Mouse (Mus musculus) monocyte, adult 5-6 weeks (primary cell): ENCODE data around the gene Prkn. TPM values are rescaled to one million over a fixed set of nuclear protein-coding genes. Genes with fewer than 3 reads are reported as not detected.

Experiments used
- ATAC-seq: fragments of 153-309, 156-312 bp; replicated peaks from 2 replicates; pipeline ENCODE4 v1.8.0; 2017; ENCODE audit warnings: mild to moderate bottlenecking; ENCODE audit not compliant: low TSS enrichment, insufficient number of reproducible peaks, severe bottlenecking, poor library complexity, low FRiP score
- total RNA-seq: library from RNA; stranded (forward); fragments of 200-1000, 200-491, 200-594 nt; gene quantifications from 3 replicates; pipeline ENCODE4 v1.2.3, GENCODE M21; 2017

Prkn gene
- total RNA-seq, 1 experiment from 2014 or later, result not detected

GRCm38 (mm10) chr17:11887591-11888205 lies 1047.5 kb downstream of the Prkn start:
- no peak for ATAC-seq

DNA sequence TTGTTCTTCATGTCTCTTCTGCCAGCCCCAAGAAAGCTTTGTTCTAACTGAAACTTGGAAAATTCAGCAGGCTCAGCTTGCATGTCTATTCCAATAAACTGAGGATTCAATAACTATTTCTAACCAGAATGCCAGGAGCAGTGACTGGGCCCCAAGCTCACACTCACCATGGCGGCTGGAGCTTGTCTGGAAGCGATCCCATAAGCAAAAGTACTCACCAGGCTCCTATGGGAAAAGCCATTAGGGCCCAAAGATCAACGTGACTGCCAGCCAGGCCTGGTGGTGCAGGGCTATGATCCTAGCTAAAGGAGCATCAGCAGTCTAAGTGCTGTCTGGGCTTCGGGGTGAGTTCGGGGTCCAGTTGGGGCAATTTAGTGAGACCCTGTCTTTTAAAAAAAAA lies 1048.6 kb downstream of the Prkn start:
- ATAC-seq, result no peak

DNA sequence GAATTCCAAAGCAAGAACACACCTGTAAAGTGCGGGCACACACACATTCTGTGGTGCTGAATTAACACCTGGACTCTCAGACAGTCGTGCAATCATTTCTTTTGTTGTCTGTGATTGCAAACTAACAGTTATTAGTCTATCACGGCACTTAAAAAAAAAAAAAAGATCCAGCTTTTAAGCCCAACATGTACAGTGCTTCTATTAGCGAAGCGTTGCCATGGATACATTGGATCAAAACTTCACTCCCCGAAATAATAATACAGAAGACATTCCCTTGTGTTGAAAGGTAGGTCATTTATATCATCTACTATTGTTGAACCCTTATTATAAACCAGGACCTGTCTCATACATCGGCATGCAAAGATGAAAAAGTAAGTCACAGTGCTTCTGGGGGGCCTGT lies 1060.1 kb downstream of the Prkn start:
- no peak for ATAC-seq

GRCm38 (mm10) chr17:11901731-11902130 lies 1061.5 kb downstream of the Prkn start:
- no peak for ATAC-seq

DNA sequence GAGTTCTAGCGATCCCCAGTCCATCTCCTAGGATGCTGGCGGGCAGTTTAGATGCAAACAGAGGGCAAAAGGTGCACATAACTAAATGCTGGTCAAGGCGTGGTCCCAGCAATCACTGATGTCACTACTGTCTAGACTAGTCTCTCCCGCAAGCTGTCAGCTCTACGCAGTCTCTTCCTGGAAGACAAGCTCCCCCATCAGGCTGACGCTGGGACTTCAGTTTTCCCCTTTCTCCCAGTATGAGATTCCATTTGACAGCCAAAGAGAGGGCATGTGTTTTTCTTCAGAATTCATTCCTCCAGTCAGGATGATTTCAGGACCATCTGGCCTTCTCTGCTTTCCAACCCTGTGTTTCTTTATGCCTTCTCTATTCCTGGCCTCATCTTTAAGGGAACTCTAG lies 1062.8 kb downstream of the Prkn start:
- no peak for ATAC-seq

- no peak for ATAC-seq
Measured at GRCm38 (mm10) chr17:11910668-11911398, 1070.6 kb downstream of the Prkn start.

DNA sequence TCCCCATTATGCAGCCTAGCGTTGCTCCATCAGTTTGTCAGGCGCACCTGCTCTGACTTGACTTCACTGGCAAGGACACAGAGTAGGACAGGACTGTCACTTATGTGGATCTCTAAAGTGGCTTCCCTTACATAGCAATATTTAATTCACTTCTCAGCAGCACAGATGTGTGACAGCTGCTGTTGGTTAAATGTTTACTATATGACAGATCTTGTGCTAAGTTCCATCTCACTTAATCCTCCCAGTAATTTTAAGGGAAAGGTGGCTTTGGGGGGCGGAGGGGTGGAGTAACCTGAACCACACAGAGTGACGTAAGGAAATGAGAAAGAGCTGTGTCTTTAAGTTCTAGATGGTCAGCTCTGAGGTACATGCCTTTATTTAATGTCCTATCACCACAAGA lies 1072.0 kb downstream of the Prkn start:
- ATAC-seq, result no peak

DNA sequence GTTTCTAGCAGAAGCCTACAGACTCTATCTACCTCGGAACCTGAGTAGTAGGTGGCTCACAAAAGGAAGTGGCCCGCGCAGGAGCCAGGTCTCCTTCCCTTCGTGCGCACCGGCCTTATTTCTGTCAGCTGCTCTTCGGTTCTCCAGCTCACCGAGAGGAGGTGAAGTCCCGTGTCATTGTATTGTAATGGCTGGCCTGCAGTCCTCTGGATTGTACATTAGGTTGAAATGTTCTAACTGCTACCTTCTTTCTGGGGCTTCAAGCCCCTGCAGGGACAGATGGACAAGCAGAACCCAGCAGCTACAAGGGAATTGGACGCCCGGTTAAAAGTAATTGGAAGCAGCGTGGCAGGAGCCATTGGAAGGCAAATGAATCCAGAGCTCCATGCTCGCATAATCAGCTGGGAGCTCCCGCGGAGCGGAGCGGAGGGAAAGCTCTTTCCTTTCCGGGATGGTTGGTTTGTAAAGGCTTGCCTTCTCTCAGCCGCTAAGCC lies 1072.7 kb downstream of the Prkn start:
- no peak for ATAC-seq

- no peak for ATAC-seq
Measured at GRCm38 (mm10) chr17:11913620-11914019, 1073.4 kb downstream of the Prkn start.

DNA sequence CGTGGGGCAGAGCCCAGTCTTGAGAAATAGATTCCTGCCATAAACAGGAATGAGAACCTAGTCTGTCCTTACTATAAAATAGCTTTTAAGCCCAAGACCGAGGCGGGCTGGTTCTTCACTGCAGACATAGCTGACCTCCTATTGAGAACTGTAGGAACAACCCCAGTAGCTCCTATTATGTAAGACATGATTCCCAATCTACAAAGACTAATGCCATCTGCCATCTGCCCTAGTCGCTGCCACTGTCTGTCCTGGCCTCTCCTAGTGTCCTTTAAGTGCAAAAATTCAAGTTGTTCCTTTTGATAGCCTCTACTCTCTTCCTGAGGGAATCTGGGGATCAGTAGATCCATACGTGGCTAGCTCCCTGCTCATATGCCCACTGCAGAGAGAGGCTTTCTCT lies 1074.3 kb downstream of the Prkn start:
- no peak for ATAC-seq

DNA sequence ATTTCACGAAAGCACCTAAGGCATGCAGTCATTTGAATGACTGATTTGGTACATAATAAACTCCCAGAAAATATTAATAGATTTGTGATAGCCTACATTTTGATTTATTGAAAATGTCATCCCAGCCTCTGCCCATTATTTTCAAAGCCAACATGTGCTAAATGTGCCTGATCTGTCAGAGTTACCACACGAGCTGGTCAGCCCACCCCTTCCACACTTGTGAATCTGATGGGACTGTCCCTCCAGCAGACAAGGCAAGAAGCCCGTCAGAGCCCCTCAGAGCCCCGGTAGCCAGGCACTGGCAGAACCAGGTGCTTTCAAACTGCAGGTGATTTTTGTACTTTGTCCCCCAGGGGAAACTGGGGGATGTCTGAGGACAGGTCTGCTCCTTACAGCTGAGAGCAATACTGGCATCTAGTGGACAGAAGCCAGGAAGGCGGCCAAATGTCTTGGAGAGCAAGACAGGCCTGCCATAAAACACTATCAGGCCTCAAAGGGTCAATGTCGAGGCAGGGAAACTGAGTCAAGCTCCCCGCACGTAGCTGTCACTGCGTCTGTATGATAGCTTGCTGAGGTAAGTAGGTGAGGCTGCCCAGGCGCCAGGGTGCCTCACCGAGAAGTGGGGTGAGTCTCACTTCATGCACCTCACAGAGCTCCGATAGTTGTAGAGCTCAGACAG lies 1078.1 kb downstream of the Prkn start:
- no peak for ATAC-seq

GRCm38 (mm10) chr17:11919581-11919980 lies 1079.4 kb downstream of the Prkn start:
- ATAC-seq, result no peak

- ATAC-seq, result no peak
Measured at GRCm38 (mm10) chr17:11921026-11921425, 1080.8 kb downstream of the Prkn start.

DNA sequence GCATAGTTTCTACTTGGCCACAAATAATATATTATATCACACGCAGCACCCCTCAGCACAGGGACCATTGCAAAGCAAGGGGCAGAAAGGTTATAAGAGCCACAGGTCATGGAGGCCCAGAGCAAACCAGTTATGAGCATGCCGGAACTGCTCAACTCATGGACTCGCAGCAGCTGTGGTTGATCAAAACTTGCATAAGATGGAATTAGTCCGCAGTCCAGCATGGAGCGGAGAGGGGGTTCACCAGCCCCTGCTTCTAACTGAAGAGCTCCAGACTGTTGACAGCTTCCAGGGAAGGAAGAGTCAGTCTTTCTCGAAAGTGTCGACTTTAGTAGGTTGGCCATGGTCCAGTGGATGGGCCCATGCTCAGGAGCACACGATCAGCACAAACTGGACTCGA lies 1083.8 kb downstream of the Prkn start:
- ATAC-seq, result no peak

GRCm38 (mm10) chr17:11926865-11927386 lies 1086.7 kb downstream of the Prkn start:
- ATAC-seq, result no peak

DNA sequence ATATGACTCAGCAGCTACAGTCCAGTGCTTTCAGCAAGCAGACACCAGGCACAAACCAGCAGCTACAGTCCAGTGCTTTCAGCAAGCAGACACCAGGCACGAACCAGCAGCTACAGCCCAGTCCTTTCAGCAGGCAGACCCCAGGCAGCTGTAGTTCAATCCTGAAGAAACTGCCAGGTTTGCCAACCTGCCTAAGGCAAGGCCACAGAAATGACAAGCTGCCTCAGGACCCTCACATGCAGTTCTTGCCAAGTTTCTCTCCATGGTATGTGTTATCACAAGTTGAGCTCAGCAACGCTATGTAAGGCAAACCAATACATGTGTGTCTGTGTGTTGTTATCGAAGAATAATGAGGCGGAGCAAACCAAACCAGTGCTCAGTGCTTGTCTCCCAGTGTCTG lies 1091.5 kb downstream of the Prkn start:
- no peak for ATAC-seq

- ATAC-seq, result no peak
Measured at GRCm38 (mm10) chr17:11933737-11934136, 1093.6 kb downstream of the Prkn start.

DNA sequence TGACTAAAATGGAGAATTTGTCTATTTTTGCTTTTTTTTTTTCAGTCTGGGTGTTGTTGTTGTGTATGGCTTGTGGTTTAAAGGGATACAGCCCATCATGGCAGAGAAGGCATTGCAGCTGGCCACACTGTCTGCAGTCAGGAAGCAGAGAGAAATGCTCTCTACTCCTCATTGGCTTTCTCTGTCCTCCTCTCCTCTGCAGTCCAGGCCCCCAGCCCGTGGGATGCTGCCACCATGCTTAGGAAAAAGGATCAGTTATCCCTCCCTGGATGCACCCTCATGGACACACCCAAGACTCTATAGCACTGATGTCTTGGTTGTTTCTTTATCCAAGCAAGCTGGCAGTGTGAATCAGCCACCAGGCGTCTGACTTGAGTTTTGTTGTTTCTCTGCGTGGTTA lies 1107.3 kb downstream of the Prkn start:
- ATAC-seq, result no peak

GRCm38 (mm10) chr17:11949551-11950197 lies 1109.5 kb downstream of the Prkn start:
- no peak for ATAC-seq
